Mouse (Mus musculus): Measurements from ENCODE around the gene Krtap1-4. TPM values are rescaled to one million over a fixed set of nuclear protein-coding genes. Genes with fewer than 3 reads are reported as not detected.

The Krtap1-4 gene
- polyA plus RNA-seq, 1 experiment from 2014 or later: not detected

- no peak within 1 kb of the TSS for H3K9ac ChIP-seq (ENCODE audit: low read depth, low read length)
- H3K27ac ChIP-seq (ENCODE audit: low read depth, low read length): no peak within 1 kb of the TSS
- WGBS: 92% methylated on average over 6 of the region's 6 CpGs
- H3K36me3 ChIP-seq (ENCODE audit: control insufficient read depth, insufficient read depth, low read length): no peaks in the 10 kb centered on the region
- H3K9me3 ChIP-seq (ENCODE audit: control insufficient read depth, low read length): no peaks in the 10 kb centered on the region
- no peak within 1 kb of the TSS for H3K4me2 ChIP-seq (replicated peaks; ENCODE audit: low read depth, low read length)
- no peaks in the 10 kb centered on the region for H3K4me1 ChIP-seq (ENCODE audit: control insufficient read depth, insufficient read depth, low read length)
- H3K4me3 ChIP-seq (ENCODE audit: low read length): no peak within 1 kb of the TSS
- H3K27me3 ChIP-seq (ENCODE audit: control insufficient read depth, insufficient read depth, low read length): no peaks in the 10 kb centered on the region
- ATAC-seq (ENCODE audit: low FRiP score, low TSS enrichment): no peak
Measured at GRCm38 (mm10) chr11:99590981-99591380, 7.5 kb upstream of the Krtap1-4 start, which contains the start of gene Krtap1-3. Krtap1-3 (minus strand) TSS chr11:99591339.

- H3K36me3 ChIP-seq (ENCODE audit: control insufficient read depth, insufficient read depth, low read length): no peaks in the 10 kb centered on the region
- no peak overlapping the region for H3K27ac ChIP-seq (ENCODE audit: low read depth, low read length)
- H3K9ac ChIP-seq (ENCODE audit: low read depth, low read length): no peak overlapping the region
- no peak overlapping the region for H3K4me3 ChIP-seq (ENCODE audit: low read length)
- H3K9me3 ChIP-seq (ENCODE audit: control insufficient read depth, low read length): no peaks in the 10 kb centered on the region
- no peaks in the 10 kb centered on the region for H3K4me1 ChIP-seq (ENCODE audit: control insufficient read depth, insufficient read depth, low read length)
- ATAC-seq (ENCODE audit: low FRiP score, low TSS enrichment): no peak
- no peak overlapping the region for H3K4me2 ChIP-seq (replicated peaks; ENCODE audit: low read depth, low read length)
- 90% methylated on average over 7 of the region's 7 CpGs for WGBS
- H3K27me3 ChIP-seq (ENCODE audit: control insufficient read depth, insufficient read depth, low read length): no peaks in the 10 kb centered on the region
Measured at GRCm38 (mm10) chr11:99585096-99585495, 1.6 kb upstream of the Krtap1-4 start.

- Histone ChIP-seq H3K4me3 (ENCODE audit: low read length) (no peak overlapping the region), H3K27me3 (ENCODE audit: control insufficient read depth, insufficient read depth, low read length) (no peaks in the 10 kb centered on the region), H3K36me3 (ENCODE audit: control insufficient read depth, insufficient read depth, low read length) (no peaks in the 10 kb centered on the region), H3K4me1 (ENCODE audit: control insufficient read depth, insufficient read depth, low read length) (no peaks in the 10 kb centered on the region), H3K27ac (ENCODE audit: low read depth, low read length) (no peak overlapping the region), H3K9me3 (ENCODE audit: control insufficient read depth, low read length) (no peaks in the 10 kb centered on the region), H3K9ac (ENCODE audit: low read depth, low read length) (no peak overlapping the region), H3K4me2 (replicated peaks; ENCODE audit: low read depth, low read length) (no peak overlapping the region)
- 87% methylated on average over 6 of the region's 6 CpGs for WGBS
- no peak for ATAC-seq (ENCODE audit: low FRiP score, low TSS enrichment)
Measured at GRCm38 (mm10) chr11:99581564-99581963, 1.9 kb downstream of the Krtap1-4 start.

GRCm38 (mm10) chr11:99581051-99581450 is 2.4 kb downstream of the Krtap1-4 start:
- H3K4me3 ChIP-seq (ENCODE audit: low read length): no peak overlapping the region
- H3K4me1 ChIP-seq (ENCODE audit: control insufficient read depth, insufficient read depth, low read length): no peaks in the 10 kb centered on the region
- H3K36me3 ChIP-seq (ENCODE audit: control insufficient read depth, insufficient read depth, low read length): no peaks in the 10 kb centered on the region
- ATAC-seq (ENCODE audit: low FRiP score, low TSS enrichment): no peak
- no peak overlapping the region for H3K27ac ChIP-seq (ENCODE audit: low read depth, low read length)
- 92% methylated on average over 5 of the region's 5 CpGs for WGBS
- H3K27me3 ChIP-seq (ENCODE audit: control insufficient read depth, insufficient read depth, low read length): no peaks in the 10 kb centered on the region
- no peaks in the 10 kb centered on the region for H3K9me3 ChIP-seq (ENCODE audit: control insufficient read depth, low read length)
- H3K9ac ChIP-seq (ENCODE audit: low read depth, low read length): no peak overlapping the region
- H3K4me2 ChIP-seq (replicated peaks; ENCODE audit: low read depth, low read length): no peak overlapping the region

GRCm38 (mm10) chr11:99580636-99581035 is 2.8 kb downstream of the Krtap1-4 start, which contains the start of gene Krtap1-5:
Krtap1-5 (minus strand) TSS chr11:99581016.
- H3K27me3 ChIP-seq (ENCODE audit: control insufficient read depth, insufficient read depth, low read length): no peaks in the 10 kb centered on the region
- no peaks in the 10 kb centered on the region for H3K9me3 ChIP-seq (ENCODE audit: control insufficient read depth, low read length)
- H3K4me2 ChIP-seq (replicated peaks; ENCODE audit: low read depth, low read length): no peak within 1 kb of the TSS
- 81% methylated on average over 6 of the region's 6 CpGs for WGBS
- no peaks in the 10 kb centered on the region for H3K36me3 ChIP-seq (ENCODE audit: control insufficient read depth, insufficient read depth, low read length)
- H3K27ac ChIP-seq (ENCODE audit: low read depth, low read length): no peak within 1 kb of the TSS
- no peak within 1 kb of the TSS for H3K4me3 ChIP-seq (ENCODE audit: low read length)
- no peaks in the 10 kb centered on the region for H3K4me1 ChIP-seq (ENCODE audit: control insufficient read depth, insufficient read depth, low read length)
- no peak within 1 kb of the TSS for H3K9ac ChIP-seq (ENCODE audit: low read depth, low read length)
- ATAC-seq (ENCODE audit: low FRiP score, low TSS enrichment): no peak

- no peaks in the 10 kb centered on the region for H3K4me1 ChIP-seq (ENCODE audit: control insufficient read depth, insufficient read depth, low read length)
- no peaks in the 10 kb centered on the region for H3K36me3 ChIP-seq (ENCODE audit: control insufficient read depth, insufficient read depth, low read length)
- no peaks in the 10 kb centered on the region for H3K9me3 ChIP-seq (ENCODE audit: control insufficient read depth, low read length)
- no peak overlapping the region for H3K4me3 ChIP-seq (ENCODE audit: low read length)
- no peak; the same call in 1 of the 2 replicates for ATAC-seq (ENCODE audit: low FRiP score, low TSS enrichment)
- H3K4me2 ChIP-seq (replicated peaks; ENCODE audit: low read depth, low read length): peak overlapping the region; percentile 25; the same call in 1 of the 2 replicates
- H3K9ac ChIP-seq (ENCODE audit: low read depth, low read length): no peak overlapping the region
- H3K27me3 ChIP-seq (ENCODE audit: control insufficient read depth, insufficient read depth, low read length): no peaks in the 10 kb centered on the region
- H3K27ac ChIP-seq (ENCODE audit: low read depth, low read length): no peak overlapping the region
- 5% methylated on average over 7 of the region's 7 CpGs for WGBS
Measured at GRCm38 (mm10) chr11:99574106-99574505, 9.3 kb downstream of the Krtap1-4 start.

GRCm38 (mm10) chr11:99573164-99573563 is 10.3 kb downstream of the Krtap1-4 start:
- no peaks in the 10 kb centered on the region for H3K4me1 ChIP-seq (ENCODE audit: control insufficient read depth, insufficient read depth, low read length)
- H3K4me3 ChIP-seq (ENCODE audit: low read length): no peak overlapping the region
- H3K4me2 ChIP-seq (replicated peaks; ENCODE audit: low read depth, low read length): no peak overlapping the region
- H3K27me3 ChIP-seq (ENCODE audit: control insufficient read depth, insufficient read depth, low read length): no peaks in the 10 kb centered on the region
- no peak overlapping the region for H3K27ac ChIP-seq (ENCODE audit: low read depth, low read length)
- H3K36me3 ChIP-seq (ENCODE audit: control insufficient read depth, insufficient read depth, low read length): no peaks in the 10 kb centered on the region
- H3K9ac ChIP-seq (ENCODE audit: low read depth, low read length): no peak overlapping the region
- ATAC-seq (ENCODE audit: low FRiP score, low TSS enrichment): no peak
- no peaks in the 10 kb centered on the region for H3K9me3 ChIP-seq (ENCODE audit: control insufficient read depth, low read length)
- WGBS: 57% methylated on average over 4 of the region's 4 CpGs

GRCm38 (mm10) chr11:99566530-99566929 is 16.9 kb downstream of the Krtap1-4 start, which contains the start of gene Krtap3-1:
Krtap3-1 (minus strand) TSS chr11:99566630.
- Histone ChIP-seq H3K27me3 (ENCODE audit: control insufficient read depth, insufficient read depth, low read length) (no peaks in the 10 kb centered on the region), H3K36me3 (ENCODE audit: control insufficient read depth, insufficient read depth, low read length) (no peaks in the 10 kb centered on the region), H3K27ac (ENCODE audit: low read depth, low read length) (no peak within 1 kb of the TSS), H3K4me1 (ENCODE audit: control insufficient read depth, insufficient read depth, low read length) (no peaks in the 10 kb centered on the region), H3K9ac (ENCODE audit: low read depth, low read length) (no peak within 1 kb of the TSS), H3K4me2 (replicated peaks; ENCODE audit: low read depth, low read length) (no peak within 1 kb of the TSS), H3K4me3 (ENCODE audit: low read length) (no peak within 1 kb of the TSS), H3K9me3 (ENCODE audit: control insufficient read depth, low read length) (no peaks in the 10 kb centered on the region)
- 79% methylated on average over 7 of the region's 7 CpGs for WGBS
- ATAC-seq (ENCODE audit: low FRiP score, low TSS enrichment): no peak

- H3K4me3 ChIP-seq (ENCODE audit: low read length): no peak overlapping the region
- H3K4me2 ChIP-seq (replicated peaks; ENCODE audit: low read depth, low read length): no peak overlapping the region
- no peaks in the 10 kb centered on the region for H3K27me3 ChIP-seq (ENCODE audit: control insufficient read depth, insufficient read depth, low read length)
- no peak overlapping the region for H3K9ac ChIP-seq (ENCODE audit: low read depth, low read length)
- WGBS: 69% methylated on average over 6 of the region's 6 CpGs
- H3K36me3 ChIP-seq (ENCODE audit: control insufficient read depth, insufficient read depth, low read length): no peaks in the 10 kb centered on the region
- H3K4me1 ChIP-seq (ENCODE audit: control insufficient read depth, insufficient read depth, low read length): no peaks in the 10 kb centered on the region
- H3K27ac ChIP-seq (ENCODE audit: low read depth, low read length): no peak overlapping the region
- H3K9me3 ChIP-seq (ENCODE audit: control insufficient read depth, low read length): no peaks in the 10 kb centered on the region
- no peak for ATAC-seq (ENCODE audit: low FRiP score, low TSS enrichment)
Measured at GRCm38 (mm10) chr11:99562580-99562979, 20.9 kb downstream of the Krtap1-4 start.
